Mouse (Mus musculus): ENCODE measurements around the gene Gm20695. TPM values are rescaled to one million over a fixed set of nuclear protein-coding genes. Genes with fewer than 3 reads are reported as not detected.

Gm20695 gene
- polyA plus RNA-seq, 1 experiment from 2014 or later, result 2.7 TPM

DNA sequence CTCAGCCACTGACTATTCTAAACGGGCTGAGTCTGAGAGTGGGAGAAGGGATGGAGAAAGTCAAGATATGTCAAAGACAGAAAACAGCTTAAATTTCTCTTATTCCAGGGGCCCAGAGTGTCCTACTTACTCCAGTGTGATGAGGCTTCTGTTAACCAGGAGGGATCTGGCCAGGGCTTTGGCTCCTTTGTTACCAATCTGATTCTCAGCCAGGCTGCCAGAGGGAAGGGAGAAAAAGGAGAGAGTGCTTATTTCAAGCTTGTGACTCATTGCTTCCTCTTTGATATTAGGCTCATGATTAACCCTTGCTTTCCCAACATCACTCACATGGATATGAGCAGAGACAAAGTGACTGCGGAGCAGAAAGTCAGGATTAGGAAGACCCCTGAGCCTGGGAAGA is 74.8 kb downstream of the Gm20695 start:
- ATAC-seq (ENCODE audit: insufficient number of reproducible peaks, low FRiP score, low TSS enrichment, low read depth), result no peak
- Histone ChIP-seq H3K27ac (no peak overlapping the region), H3K36me3 (no peaks in the 10 kb centered on the region), H3K9me3 (no peaks in the 10 kb centered on the region), H3K9ac (no peak overlapping the region), H3K4me3 (no peak overlapping the region), H3K27me3 (no peaks in the 10 kb centered on the region), H3K4me2 (no peak overlapping the region), H3K4me1 (no peaks in the 10 kb centered on the region)
- WGBS, result 52% methylated on average over 2 of the region's 2 CpGs

DNA sequence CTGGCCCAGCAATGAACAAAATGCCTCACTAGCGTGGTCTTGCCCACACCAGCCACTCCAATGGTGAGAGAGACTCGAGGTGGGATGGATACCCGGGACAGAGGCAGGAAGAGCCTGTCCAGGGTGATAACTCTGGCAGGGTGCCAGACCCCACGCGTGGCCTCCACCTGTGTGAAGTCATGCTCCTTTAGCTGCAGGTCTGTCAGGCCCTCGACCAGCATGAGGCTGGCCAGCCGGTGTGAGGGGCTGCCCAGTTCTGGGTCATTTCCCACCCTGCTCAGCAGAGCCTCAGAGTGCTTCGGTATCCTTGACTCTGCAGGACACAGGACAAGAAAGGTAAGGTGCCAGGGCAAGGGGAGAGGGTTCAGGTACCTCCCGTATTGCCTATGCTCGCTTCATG is 80.5 kb downstream of the Gm20695 start:
- no peak for ATAC-seq (ENCODE audit: insufficient number of reproducible peaks, low FRiP score, low TSS enrichment, low read depth)
- H3K4me3 ChIP-seq, result no peak overlapping the region
- no peaks in the 10 kb centered on the region for H3K36me3 ChIP-seq
- H3K9me3 ChIP-seq, result no peaks in the 10 kb centered on the region
- no peak overlapping the region for H3K27ac ChIP-seq
- no peak overlapping the region for H3K9ac ChIP-seq
- no peaks in the 10 kb centered on the region for H3K4me1 ChIP-seq
- no peak overlapping the region for H3K4me2 ChIP-seq
- H3K27me3 ChIP-seq, result no peaks in the 10 kb centered on the region
- WGBS, result 70% methylated on average over 10 of the region's 10 CpGs

DNA sequence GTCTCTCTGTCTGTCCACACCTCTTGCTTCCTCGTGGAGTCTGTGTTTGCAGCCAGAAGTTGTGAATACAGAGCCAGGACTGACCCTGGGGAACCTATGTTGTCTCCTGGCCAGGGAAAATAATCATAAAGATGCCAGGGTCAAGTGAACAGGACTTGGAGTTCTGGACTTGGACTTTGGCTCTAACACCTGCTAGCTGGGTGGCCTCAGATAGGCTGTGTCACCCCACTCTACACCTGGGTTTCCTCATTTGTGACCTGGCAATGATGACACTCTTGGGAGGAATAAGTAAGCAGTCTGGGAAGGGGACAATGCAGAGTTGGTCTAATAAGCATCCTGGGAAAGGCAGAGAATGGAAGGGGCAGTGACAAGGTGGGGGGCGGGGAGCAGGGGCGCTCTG is 81.1 kb downstream of the Gm20695 start:
- no peak overlapping the region for H3K27ac ChIP-seq
- no peaks in the 10 kb centered on the region for H3K4me1 ChIP-seq
- H3K9ac ChIP-seq, result no peak overlapping the region
- H3K36me3 ChIP-seq, result no peaks in the 10 kb centered on the region
- no peak overlapping the region for H3K4me3 ChIP-seq
- 82% methylated on average over 3 of the region's 3 CpGs for WGBS
- ATAC-seq (ENCODE audit: insufficient number of reproducible peaks, low FRiP score, low TSS enrichment, low read depth), result no peak
- H3K4me2 ChIP-seq, result no peak overlapping the region
- H3K9me3 ChIP-seq, result no peaks in the 10 kb centered on the region
- no peaks in the 10 kb centered on the region for H3K27me3 ChIP-seq

Small RNA genes lying within 50 kb of the gene (microRNA-seq; reads per million reads assigned to microRNA genes)
- not detected for gene Gm23493

Other genes starting within 250 kb of the Gm20695 start
- 0.08 and 0.16 TPM in 2 replicates for gene Mefv, start 166.6 kb upstream of the Gm20695 start, polyA plus RNA-seq (2015; fragmentation: Nextera tagmentation; extraction: Ambion mirVana)
- 45.3 and 46.4 TPM in 2 replicates for gene Zfp263, start 140.6 kb upstream of the Gm20695 start, polyA plus RNA-seq (2015; fragmentation: Nextera tagmentation; extraction: Ambion mirVana)
- gene Olfr15, start 53.8 kb upstream of the Gm20695 start, polyA plus RNA-seq (2015; fragmentation: Nextera tagmentation; extraction: Ambion mirVana), result not detected in 2 replicates
- 1.9 TPM in 2 replicates for gene Zfp174, start 37.4 kb upstream of the Gm20695 start, polyA plus RNA-seq (2015; fragmentation: Nextera tagmentation; extraction: Ambion mirVana)
- 54.2 and 56.0 TPM in 2 replicates for gene Naa60, start 12.3 kb upstream of the Gm20695 start, polyA plus RNA-seq (2015; fragmentation: Nextera tagmentation; extraction: Ambion mirVana)
- gene Zfp597, start 87 bp upstream of the Gm20695 start, polyA plus RNA-seq (2015; fragmentation: Nextera tagmentation; extraction: Ambion mirVana), result 6.2 and 6.8 TPM in 2 replicates
- 6.1 and 7.7 TPM in 2 replicates for gene 1700037C18Rik, start 24.0 kb downstream of the Gm20695 start, polyA plus RNA-seq (2015; fragmentation: Nextera tagmentation; extraction: Ambion mirVana)
- 26.7 and 33.4 TPM in 2 replicates for gene Cluap1, start 24.2 kb downstream of the Gm20695 start, polyA plus RNA-seq (2015; fragmentation: Nextera tagmentation; extraction: Ambion mirVana)
- 1.00 and 1.2 TPM in 2 replicates for gene Nlrc3, start 92.0 kb downstream of the Gm20695 start, polyA plus RNA-seq (2015; fragmentation: Nextera tagmentation; extraction: Ambion mirVana)
- gene Slx4, start 119.1 kb downstream of the Gm20695 start, polyA plus RNA-seq (2015; fragmentation: Nextera tagmentation; extraction: Ambion mirVana), result 16.6 TPM in 2 replicates
- gene Dnase1, start 152.3 kb downstream of the Gm20695 start, polyA plus RNA-seq (2015; fragmentation: Nextera tagmentation; extraction: Ambion mirVana), result 3.1 and 4.2 TPM in 2 replicates
- 75.7 and 86.1 TPM in 2 replicates for gene Trap1, start 193.2 kb downstream of the Gm20695 start, polyA plus RNA-seq (2015; fragmentation: Nextera tagmentation; extraction: Ambion mirVana)

Measured in limb, embryonic 15.5 days (tissue).